Mouse (Mus musculus) spleen, adult 2 months (tissue): ENCODE measurements at regions not wholly inside any gene's neighbourhood (a gene's known extent, or its start where the extent isn't known, plus 50 kb on each side); places are given as distances from the start of the nearest gene placed in this dataset.

Source experiments
- CTCF ChIP-seq: fragments of 200-500 bp; IDR thresholded peaks from 2 replicates; pipeline ENCODE4 v1.5.1; 2011; ENCODE audit warnings: mild to moderate bottlenecking, inconsistent platforms; ENCODE audit not compliant: insufficient read depth, insufficient read length, insufficient replicate concordance; ENCODE audit errors: extremely low read depth
- POLR2A ChIP-seq: fragments of 200-500 bp; IDR thresholded peaks from 2 replicates; pipeline ENCODE4 v1.6.1; 2011; ENCODE audit warnings: low read depth, low read length, inconsistent platforms

- TF ChIP-seq CTCF (no peak), POLR2A (no peak)
Observed at GRCm38 (mm10) chr3:60396971-60397370, 75.7 kb upstream of the Mbnl1 start.
